Mouse (Mus musculus): ENCODE measurements around the gene Tmem210.

GRCm38 (mm10) chr2:25262795-25263622, 24.9 kb upstream of the Tmem210 start:
- no peak for TF ChIP-seq GATA1 (IDR thresholded peaks at IDR 0.05; ENCODE audit: borderline replicate concordance, low read length)
- TF ChIP-seq CTCF (IDR thresholded peaks at IDR 0.05; ENCODE audit: low read depth, low read length): no peak
- no peak for TF ChIP-seq POLR2AphosphoS5 (IDR thresholded peaks at IDR 0.05; ENCODE audit: insufficient replicate concordance, low read depth, low read length)
- TF ChIP-seq TAL1 (conservative IDR thresholded peaks at IDR 0.05; ENCODE audit: low read depth, low read length): no peak

Measured in G1E (cell line).